Mouse (Mus musculus): ENCODE measurements around the gene Tfb2m.

Gene Tfb2m

DNA sequence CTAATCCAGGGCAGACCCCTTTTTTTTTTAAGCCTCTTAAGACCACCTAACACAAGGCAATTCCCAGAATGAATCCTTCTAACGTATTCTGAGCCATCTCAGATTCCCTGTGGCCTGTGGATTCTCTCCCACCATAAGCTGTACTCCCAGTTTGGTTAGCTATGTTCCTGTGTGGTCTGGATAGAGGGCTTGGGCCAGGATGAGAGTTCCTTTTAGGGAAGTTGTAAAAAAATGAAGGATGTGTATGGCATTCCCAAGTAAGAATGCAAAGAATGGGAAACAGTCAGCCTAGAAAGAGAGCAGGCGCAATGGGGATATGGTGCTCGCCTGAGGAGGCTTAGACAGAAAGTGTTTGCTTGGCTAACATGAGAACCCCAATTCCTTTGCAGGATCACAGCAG is 46.8 kb downstream of the Tfb2m start:
- no peak for DNase-seq (ENCODE audit: low spot score)

DNA sequence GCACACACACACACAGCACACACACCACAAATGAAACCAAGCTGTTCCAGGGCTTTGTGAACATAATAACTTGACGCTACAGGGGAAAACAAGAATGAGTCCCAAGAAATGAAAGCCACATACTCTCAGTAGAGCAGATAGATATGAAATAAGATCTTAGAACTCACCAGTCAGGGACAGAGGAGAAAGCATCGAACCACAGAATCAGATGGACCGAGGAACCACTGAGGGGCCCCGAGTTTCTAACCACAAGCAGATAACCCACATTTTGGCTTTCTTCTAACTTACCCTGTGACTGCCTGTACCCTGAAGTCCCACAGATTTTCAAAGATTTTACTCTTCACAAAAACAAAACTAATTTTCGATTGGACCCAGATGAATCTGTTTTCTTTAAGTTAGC is 53.2 kb downstream of the Tfb2m start:
- no peak for DNase-seq (ENCODE audit: low spot score)

DNA sequence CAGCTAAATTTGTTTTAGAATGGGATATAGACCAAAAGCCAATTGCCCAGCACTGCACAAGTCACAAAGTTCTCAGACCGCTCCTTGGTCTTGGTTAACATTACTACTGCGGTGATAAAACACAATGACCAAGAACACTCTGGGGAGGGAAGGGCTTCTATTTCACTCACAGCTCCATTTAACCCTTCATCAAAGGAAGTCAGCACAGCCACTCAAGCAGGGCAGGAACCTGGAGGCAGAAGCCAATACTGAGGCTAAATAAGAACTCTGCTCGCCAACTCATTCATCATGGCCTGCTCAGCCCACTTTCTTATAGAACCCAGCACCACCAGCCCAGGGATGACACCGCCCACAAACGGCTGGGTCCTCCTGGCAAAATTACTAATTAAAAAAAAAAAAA is 57.5 kb downstream of the Tfb2m start:
- no peak for DNase-seq (ENCODE audit: low spot score)

DNA sequence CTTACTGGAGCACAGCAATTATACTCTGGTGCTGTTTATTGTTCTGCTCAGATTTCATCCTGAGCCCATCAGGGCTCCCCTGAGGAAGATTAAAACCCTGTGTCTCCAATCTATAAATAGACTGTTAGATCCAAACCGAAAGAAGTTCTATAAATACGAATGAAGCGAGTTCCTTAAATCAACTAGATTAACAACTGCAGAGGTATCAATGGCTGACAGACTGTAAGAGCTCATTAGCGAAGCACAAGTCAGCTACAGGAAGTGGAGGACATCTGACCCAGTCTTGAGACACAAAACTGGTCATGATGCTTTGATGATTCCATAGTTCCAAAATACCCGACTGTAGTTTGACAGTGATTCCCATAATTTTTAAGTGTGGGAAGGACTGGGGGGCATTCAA is 58.1 kb downstream of the Tfb2m start:
- DNase-seq (ENCODE audit: low spot score) = no peak

DNA sequence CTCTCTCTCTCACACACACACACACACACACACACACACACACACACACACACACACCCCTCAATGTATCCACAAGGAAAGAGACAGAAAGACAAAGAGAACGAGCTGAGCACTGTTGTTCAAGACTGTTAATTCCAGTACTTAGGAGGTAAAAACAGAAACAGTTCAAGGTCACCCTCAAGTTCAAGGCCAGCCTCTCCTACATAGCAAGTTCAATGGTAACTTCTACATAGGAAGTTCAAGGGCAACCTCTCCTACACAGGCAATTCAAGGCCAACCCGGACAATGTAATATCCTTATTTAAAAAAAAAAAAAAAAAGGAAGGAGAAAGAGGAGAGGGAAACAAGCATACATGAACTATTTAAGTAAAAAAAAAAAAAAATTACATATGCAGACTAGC is 58.8 kb downstream of the Tfb2m start:
- no peak for DNase-seq (ENCODE audit: low spot score)

DNA sequence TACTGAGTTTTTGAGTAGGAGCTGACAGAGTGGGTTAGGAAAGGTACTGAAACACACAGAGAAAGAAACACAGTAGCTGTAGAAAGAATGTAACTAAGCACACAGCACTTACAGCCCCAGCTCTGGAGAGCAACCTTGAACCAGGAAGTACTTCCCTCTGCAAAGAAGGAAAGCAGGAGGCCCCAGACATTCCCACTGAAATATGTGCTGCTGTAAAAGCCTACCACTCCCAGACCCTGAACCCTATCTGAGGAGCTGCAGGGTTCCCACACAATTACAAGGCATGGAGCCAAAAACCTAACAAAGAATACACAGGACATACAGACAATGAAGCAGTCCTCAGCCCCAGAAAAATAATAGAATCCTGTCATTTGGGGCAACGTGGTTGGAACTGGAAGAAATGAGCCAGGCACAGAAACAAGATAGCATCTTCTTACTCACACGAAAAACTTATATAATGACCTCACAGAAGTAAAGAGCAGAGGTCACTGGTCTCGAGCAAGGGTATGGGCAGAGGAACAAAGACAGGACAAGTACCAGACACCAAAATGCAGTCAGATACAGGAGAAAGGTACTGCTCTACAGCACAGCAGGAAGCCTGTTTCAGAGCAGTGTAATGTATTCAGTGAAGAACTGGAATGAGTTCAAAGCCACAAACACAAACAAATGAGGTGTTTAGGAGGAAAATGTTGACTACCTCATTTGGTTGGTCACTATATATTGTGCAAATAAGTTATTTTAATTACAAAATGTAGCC is 60.1 kb downstream of the Tfb2m start:
- no peak for DNase-seq (ENCODE audit: low spot score)

DNA sequence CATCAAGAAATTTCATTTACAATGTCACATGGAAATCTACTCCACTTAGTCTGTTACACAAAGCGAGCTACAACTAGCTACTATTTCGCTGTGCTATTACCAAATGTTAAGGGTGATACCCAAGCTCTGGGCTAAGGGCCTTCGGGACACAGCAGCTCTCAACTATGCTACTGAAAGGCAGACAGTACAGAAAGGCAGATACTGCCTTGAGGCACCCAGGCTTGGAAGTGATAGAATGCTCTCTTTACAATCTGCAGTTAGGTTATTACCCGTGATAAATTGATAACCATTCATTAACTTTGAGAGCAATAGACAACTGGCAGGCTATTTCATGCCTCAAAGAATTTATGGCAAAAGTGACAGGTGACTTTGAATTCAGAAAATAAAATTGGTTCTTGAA is 65.2 kb downstream of the Tfb2m start:
- DNase-seq (ENCODE audit: low spot score) = no peak

Measured in testis, postnatal 10 days (tissue).